Mouse (Mus musculus): ENCODE measurements around the gene Bag2. TPM values are rescaled to one million over a fixed set of nuclear protein-coding genes. Genes with fewer than 3 reads are reported as not detected.
"Not testable (repeated sequence)": the region's sequence is repeated elsewhere in the genome, so short reads cannot be mapped to it uniquely, and the experiment has no call there.

Gene Bag2
- polyA plus RNA-seq, 1 experiment from 2014 or later = 194 TPM

GRCm38 (mm10) chr1:33754089-33754488 lies 3.5 kb downstream of the Bag2 start:
- no peak for TF ChIP-seq CTCF (IDR thresholded peaks at IDR 0.05)
- in situ Hi-C loops (cut with MboI; ENCODE audit: low pct_unique_long_range_greater_than_20kb) = loop anchor here (25.0 kb wide), 1 partner anchor 1083 kb away; the partner anchor contains the start of genes Fam168b and Plekhb2
- ATAC-seq (peak; percentile 2), DNase-seq (ENCODE audit: low read depth, low spot score) (no peak)
- ChIA-PET CTCF (interaction anchor here (0.9 to 2.5 kb wide), 4 partner anchors 11 to 217 kb away, joined by 3 to 9 read pairs (median 4); no protein-coding TSS in a partner anchor), POLR2A (interaction anchor here (1.0 kb wide), 1 partner anchor 9 kb away, joined by 3 read pairs; no protein-coding TSS in a partner anchor)
- H3K27me3 ChIP-seq = no peaks in the 10 kb centered on the region

- in situ Hi-C loops (cut with MboI; ENCODE audit: low pct_unique_long_range_greater_than_20kb) = loop anchor here (25.0 kb wide), 1 partner anchor 1086 kb away; the partner anchor contains the start of genes Fam168b and Plekhb2
- ATAC-seq = no peak
- no peaks in the 10 kb centered on the region for H3K27me3 ChIP-seq
- TF ChIP-seq CTCF (IDR thresholded peaks at IDR 0.05) = no peak
- ChIA-PET CTCF (interaction anchor here (1.5 kb wide), 1 partner anchor 79 kb away, joined by 4 read pairs; no protein-coding TSS in a partner anchor), POLR2A (no interaction called here)
- no peak for DNase-seq (ENCODE audit: low read depth, low spot score)
Observed at GRCm38 (mm10) chr1:33751283-33751682, 6.3 kb downstream of the Bag2 start.

- POLR2A ChIA-PET; DNase-seq (ENCODE audit: low read depth, low spot score); ATAC-seq; H3K27me3 ChIP-seq: not testable (repeated sequence)
- in situ Hi-C loops (cut with MboI; ENCODE audit: low pct_unique_long_range_greater_than_20kb) = loop anchor here (10.0 to 25.0 kb wide), 2 partner anchors 215 to 1088 kb away; partner anchors contain the start of genes Fam168b and Plekhb2
- CTCF ChIA-PET = interaction anchor here (1.5 kb wide), 1 partner anchor 78 kb away, joined by 4 read pairs; no protein-coding TSS in a partner anchor
Observed at GRCm38 (mm10) chr1:33749709-33750108, 7.9 kb downstream of the Bag2 start.

- DNase-seq (ENCODE audit: low read depth, low spot score) = no peak
- ChIA-PET CTCF (no interaction called here), POLR2A (interaction anchor here (0.7 kb wide), 1 partner anchor 204 kb away, joined by 3 read pairs; no protein-coding TSS in a partner anchor)
- ATAC-seq = no peak
- H3K27me3 ChIP-seq = no peaks in the 10 kb centered on the region
- TF ChIP-seq CTCF (IDR thresholded peaks at IDR 0.05) = no peak
- in situ Hi-C loops (cut with MboI; ENCODE audit: low pct_unique_long_range_greater_than_20kb) = loop anchor here (10.0 kb wide), 1 partner anchor 216 kb away; no protein-coding TSS in a partner anchor
Observed at GRCm38 (mm10) chr1:33749109-33749508, 8.5 kb downstream of the Bag2 start.

- ATAC-seq = no peak
- POLR2A ChIA-PET = no interaction called here
- no peaks in the 10 kb centered on the region for H3K27me3 ChIP-seq
- CTCF ChIA-PET = interaction anchor here (0.7 kb wide), 1 partner anchor 74 kb away, joined by 3 read pairs; no protein-coding TSS in a partner anchor
- in situ Hi-C loops (cut with MboI; ENCODE audit: low pct_unique_long_range_greater_than_20kb) = loop anchor here (10.0 kb wide), 1 partner anchor 219 kb away; no protein-coding TSS in a partner anchor
- no peak for TF ChIP-seq CTCF (IDR thresholded peaks at IDR 0.05)
- DNase-seq (ENCODE audit: low read depth, low spot score) = no peak
Observed at GRCm38 (mm10) chr1:33745901-33746300, 11.7 kb downstream of the Bag2 start.

GRCm38 (mm10) chr1:33744815-33745214 lies 12.8 kb downstream of the Bag2 start:
- ATAC-seq; H3K27me3 ChIP-seq; DNase-seq (ENCODE audit: low read depth, low spot score); CTCF ChIA-PET: not testable (repeated sequence)
- POLR2A ChIA-PET = interaction anchor here (0.7 kb wide), 1 partner anchor 9 kb away, joined by 3 read pairs; no protein-coding TSS in a partner anchor
- in situ Hi-C loops (cut with MboI; ENCODE audit: low pct_unique_long_range_greater_than_20kb) = loop anchor here (10.0 kb wide), 1 partner anchor 220 kb away; no protein-coding TSS in a partner anchor

- no peak for TF ChIP-seq CTCF (IDR thresholded peaks at IDR 0.05)
- in situ Hi-C loops (cut with MboI; ENCODE audit: low pct_unique_long_range_greater_than_20kb) = loop anchor here (10.0 kb wide), 1 partner anchor 222 kb away; no protein-coding TSS in a partner anchor
- ChIA-PET CTCF (interaction anchor here (0.9 to 4.9 kb wide), 14 partner anchors 9 to 84 kb away, joined by 3 to 51 read pairs (median 6); partner anchors contain the start of gene Bag2), POLR2A (interaction anchor here (0.7 kb wide), 1 partner anchor 79 kb away, joined by 3 read pairs; no protein-coding TSS in a partner anchor)
- no peak for DNase-seq (ENCODE audit: low read depth, low spot score)
- ATAC-seq = peak; percentile 75
- H3K27me3 ChIP-seq = no peaks in the 10 kb centered on the region
Observed at GRCm38 (mm10) chr1:33742903-33743302, 14.7 kb downstream of the Bag2 start.

- in situ Hi-C loops (cut with MboI; ENCODE audit: low pct_unique_long_range_greater_than_20kb) = no loop called here
- POLR2A ChIA-PET = no interaction called here
- DNase-seq (ENCODE audit: low read depth, low spot score) (no peak), ATAC-seq (peak; percentile 60)
- CTCF ChIA-PET = interaction anchor here (0.7 to 4.9 kb wide), 14 partner anchors 13 to 79 kb away, joined by 3 to 51 read pairs (median 3); no protein-coding TSS in a partner anchor
- no peak for TF ChIP-seq CTCF (IDR thresholded peaks at IDR 0.05)
- no peaks in the 10 kb centered on the region for H3K27me3 ChIP-seq
Observed at GRCm38 (mm10) chr1:33739302-33739701, 18.3 kb downstream of the Bag2 start.

- ChIA-PET POLR2A (interaction anchor here (0.6 to 1.2 kb wide), 2 partner anchors 67 to 69 kb away, joined by 3 read pairs; no protein-coding TSS in a partner anchor), CTCF (interaction anchor here (0.7 to 4.9 kb wide), 13 partner anchors 13 to 79 kb away, joined by 3 to 51 read pairs (median 3); no protein-coding TSS in a partner anchor)
- DNase-seq (ENCODE audit: low read depth, low spot score) (no peak), ATAC-seq (no peak)
- in situ Hi-C loops (cut with MboI; ENCODE audit: low pct_unique_long_range_greater_than_20kb) = no loop called here
- TF ChIP-seq CTCF (IDR thresholded peaks at IDR 0.05) = no peak
- H3K27me3 ChIP-seq = no peaks in the 10 kb centered on the region
Observed at GRCm38 (mm10) chr1:33738681-33739278, 18.8 kb downstream of the Bag2 start.

GRCm38 (mm10) chr1:33738281-33738680 lies 19.3 kb downstream of the Bag2 start:
- ATAC-seq (no peak), DNase-seq (ENCODE audit: low read depth, low spot score) (no peak)
- no peaks in the 10 kb centered on the region for H3K27me3 ChIP-seq
- in situ Hi-C loops (cut with MboI; ENCODE audit: low pct_unique_long_range_greater_than_20kb) = no loop called here
- TF ChIP-seq CTCF (IDR thresholded peaks at IDR 0.05) = no peak
- ChIA-PET CTCF (interaction anchor here (0.9 to 2.8 kb wide), 5 partner anchors 17 to 78 kb away, joined by 3 to 15 read pairs (median 4); no protein-coding TSS in a partner anchor), POLR2A (interaction anchor here (0.6 to 1.2 kb wide), 2 partner anchors 67 to 68 kb away, joined by 3 read pairs; no protein-coding TSS in a partner anchor)

All from Patski (cell line).